Mouse (Mus musculus): ENCODE measurements around the gene Tenm3. TPM values are rescaled to one million over a fixed set of nuclear protein-coding genes. Genes with fewer than 3 reads are reported as not detected.

The Tenm3 gene
- total RNA-seq, 2 experiments from 2014 or later = 78.0 to 80.1 TPM

DNA sequence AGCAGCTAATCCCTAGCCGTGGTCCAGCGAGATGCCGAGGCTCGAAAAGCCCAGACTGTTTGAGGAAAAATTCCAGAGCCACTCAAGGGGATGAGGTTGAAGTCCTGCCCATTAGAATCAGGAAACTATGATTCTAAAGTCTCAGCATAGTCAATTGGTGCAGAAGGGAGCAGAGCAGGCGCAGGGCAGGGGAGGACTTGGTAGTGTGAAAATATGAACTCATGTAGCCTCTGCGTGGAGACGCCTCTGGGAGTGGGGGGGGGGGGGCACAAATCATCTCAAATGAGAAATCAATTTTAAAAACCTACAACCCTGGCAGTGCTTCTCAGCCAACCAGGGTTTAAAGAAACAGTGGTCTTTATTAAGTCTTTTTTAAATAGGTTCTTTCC lies 392.5 kb downstream of the Tenm3 start:
- DNase-seq (ENCODE audit: low spot score in 2 of 2) = no peak
- Histone ChIP-seq H3K27ac (peak overlapping the region; percentile 46), H3K4me3 (peak overlapping the region; percentile 29; the same call in 1 of the 2 replicates)

DNA sequence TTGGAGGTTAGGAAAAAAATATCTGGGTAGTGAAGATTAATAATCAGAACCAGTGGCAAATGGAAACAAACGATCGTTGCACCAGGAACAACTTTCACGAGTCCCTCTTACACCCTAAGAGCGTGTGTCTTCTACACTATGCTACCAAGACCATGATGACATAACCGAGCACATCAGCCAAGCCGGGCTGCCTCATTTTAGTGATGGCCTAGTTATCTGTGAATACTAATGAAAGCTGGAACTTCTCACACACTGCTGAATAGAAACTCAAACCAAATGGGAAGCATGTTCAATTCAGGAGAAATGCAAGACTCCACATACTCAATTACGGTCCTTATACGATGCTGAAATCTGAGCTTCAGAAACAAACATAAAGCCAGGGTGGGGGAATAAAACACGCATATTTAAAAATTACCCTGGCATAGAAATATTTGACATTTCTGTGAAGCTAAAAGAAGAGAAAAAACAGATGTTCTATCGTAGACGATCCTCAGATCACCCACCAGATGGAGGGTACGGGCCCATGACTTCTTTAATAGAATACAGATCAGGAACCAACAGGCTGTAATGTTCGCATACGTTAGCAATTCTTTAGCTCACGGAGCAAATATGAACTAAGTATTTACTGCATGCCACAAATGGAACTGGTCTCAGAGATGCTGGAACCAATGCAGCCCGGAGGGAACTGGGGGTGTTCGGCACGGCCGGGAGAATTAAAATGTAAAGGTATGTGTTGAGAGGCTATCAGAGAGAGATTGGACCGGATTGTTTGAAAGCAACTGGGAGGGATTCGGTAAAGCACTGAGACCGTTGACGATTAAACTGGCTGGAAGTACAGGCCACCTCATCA lies 393.1 kb downstream of the Tenm3 start:
- no peak for DNase-seq (ENCODE audit: low spot score in 2 of 2)
- peak overlapping the region; percentile 29; the same call in 1 of the 2 replicates for H3K4me3 ChIP-seq
- TF ChIP-seq CTCF (conservative IDR thresholded peaks at IDR 0.05) = 0 out of 2 replicates have a peak, but pooled peaks have one; percentile 9
- peak overlapping the region; percentile 46 for H3K27ac ChIP-seq

More for the DNA sequence above, 392.5 kb downstream of the Tenm3 start:
- TF ChIP-seq CTCF (conservative IDR thresholded peaks at IDR 0.05) = no peak

DNA sequence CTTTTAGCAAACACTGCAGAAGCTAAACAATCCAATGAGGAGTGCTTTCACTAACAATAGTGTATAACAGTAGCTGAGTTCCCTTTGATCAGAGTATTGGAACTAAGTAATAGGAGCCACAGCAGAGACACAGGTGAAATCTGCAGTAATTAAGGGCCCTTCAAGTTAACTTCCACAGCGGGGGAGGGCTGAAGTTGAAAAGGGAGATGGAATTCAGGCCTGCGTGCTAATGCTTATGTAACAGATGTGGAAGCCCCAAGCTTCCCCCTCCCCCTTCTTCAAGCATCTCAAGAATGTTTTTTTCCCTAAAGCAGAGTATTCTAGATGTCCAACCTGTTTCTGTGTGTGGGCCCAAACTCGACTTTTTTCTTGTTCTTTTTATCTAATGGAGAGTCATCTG lies 394.1 kb downstream of the Tenm3 start:
- Histone ChIP-seq H3K4me3 (no peak overlapping the region), H3K27ac (no peak overlapping the region)
- no peak for TF ChIP-seq CTCF (conservative IDR thresholded peaks at IDR 0.05)
- no peak for DNase-seq (ENCODE audit: low spot score in 2 of 2)

DNA sequence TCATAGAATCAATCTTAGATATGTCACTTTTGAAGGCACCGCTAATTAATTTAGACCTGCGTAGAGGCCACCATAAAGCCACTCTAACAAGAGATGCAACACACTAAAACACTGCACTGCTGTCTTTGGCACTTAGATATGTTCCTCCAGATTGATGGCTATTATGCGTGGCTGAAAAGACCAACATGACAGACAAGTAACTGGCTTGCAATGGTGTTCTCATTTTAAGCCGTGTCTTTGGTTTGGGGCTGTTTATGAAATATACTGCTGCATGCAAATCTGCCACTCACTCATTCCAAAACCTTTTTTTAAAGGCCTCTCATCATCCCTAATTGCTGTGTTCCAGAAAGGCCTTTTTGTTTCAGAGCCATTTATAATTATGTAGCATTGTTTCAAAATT lies 398.1 kb downstream of the Tenm3 start:
- Histone ChIP-seq H3K27ac (no peak overlapping the region), H3K4me3 (no peak overlapping the region)
- TF ChIP-seq CTCF (conservative IDR thresholded peaks at IDR 0.05) = no peak
- no peak for DNase-seq (ENCODE audit: low spot score in 2 of 2)

DNA sequence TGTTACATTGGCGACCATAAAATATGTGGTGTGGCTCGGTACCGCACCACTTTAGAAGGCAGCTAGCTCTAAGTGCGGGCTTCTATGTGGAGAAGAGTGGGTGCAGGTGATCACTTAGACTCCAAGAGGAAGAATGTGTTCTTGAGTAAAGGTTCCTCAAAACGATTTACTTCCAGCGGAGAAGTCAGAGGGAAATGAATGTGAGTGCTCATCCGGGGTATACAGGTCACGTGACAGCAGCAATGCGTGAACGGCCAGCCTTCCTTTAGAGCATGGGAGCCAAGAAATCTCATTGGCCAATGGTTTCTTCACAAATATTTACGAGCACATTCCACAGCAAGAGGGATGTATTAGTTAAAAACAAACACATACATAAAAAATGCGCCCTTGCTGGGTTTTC lies 404.3 kb downstream of the Tenm3 start:
- Histone ChIP-seq H3K27ac (no peak overlapping the region), H3K4me3 (no peak overlapping the region)
- no peak for TF ChIP-seq CTCF (conservative IDR thresholded peaks at IDR 0.05)
- no peak for DNase-seq (ENCODE audit: low spot score in 2 of 2)

DNA sequence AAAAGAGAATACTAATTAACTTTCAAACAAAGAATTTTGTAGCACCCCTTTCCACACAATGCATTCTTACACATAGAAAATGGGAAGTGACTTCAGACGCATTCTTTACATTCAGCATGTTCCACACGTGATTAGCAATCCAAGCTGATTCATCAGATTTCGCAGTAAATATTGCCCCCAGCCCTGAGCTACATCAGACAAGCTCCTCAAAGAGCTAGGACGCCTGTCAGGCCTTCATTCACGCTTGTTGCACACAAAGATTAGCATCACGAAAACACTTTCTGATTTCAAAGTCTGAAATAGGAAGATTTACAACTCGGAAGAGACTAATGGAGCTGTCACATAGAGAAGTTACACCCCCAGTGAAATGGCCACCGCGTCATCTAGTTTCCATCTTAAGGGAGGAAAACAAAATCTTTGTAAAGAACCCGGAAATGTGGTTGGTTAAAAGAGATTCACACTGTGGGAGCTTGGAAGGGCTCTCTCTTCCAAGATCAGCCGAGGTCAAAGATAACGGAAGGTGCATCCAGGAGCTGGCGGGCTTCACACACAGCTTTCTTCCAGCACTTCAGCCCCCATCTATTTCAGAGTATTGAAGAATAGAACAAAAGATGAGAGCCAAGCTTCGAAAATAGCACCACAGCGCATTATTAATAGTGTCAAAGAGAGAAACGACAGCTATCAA lies 406.1 kb downstream of the Tenm3 start:
- DNase-seq (ENCODE audit: low spot score in 2 of 2) = no peak
- Histone ChIP-seq H3K4me3 (no peak overlapping the region), H3K27ac (no peak overlapping the region)
- TF ChIP-seq CTCF (conservative IDR thresholded peaks at IDR 0.05) = no peak

DNA sequence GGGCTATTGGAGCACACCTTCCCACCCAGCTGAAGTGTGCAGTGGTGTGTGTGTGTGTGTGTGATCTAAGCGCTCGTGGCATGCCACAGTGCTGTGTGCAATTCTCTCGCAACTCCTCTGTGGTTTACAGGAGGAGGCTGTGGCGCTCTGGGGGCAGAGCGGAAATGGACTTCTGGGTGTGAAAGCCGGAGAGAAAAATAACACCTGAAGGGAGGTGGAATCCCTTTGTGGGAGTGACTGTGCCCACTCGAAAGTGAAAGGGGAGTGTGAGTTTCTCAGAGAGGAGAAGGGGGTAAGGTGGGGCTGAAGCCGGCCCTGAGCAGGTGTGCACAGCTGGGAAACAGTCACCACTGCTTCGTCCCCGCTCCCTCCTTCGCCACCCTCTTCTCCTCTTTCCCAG lies 418.6 kb downstream of the Tenm3 start:
- no peak for DNase-seq (ENCODE audit: low spot score in 2 of 2)
- Histone ChIP-seq H3K27ac (no peak overlapping the region), H3K4me3 (no peak overlapping the region)
- TF ChIP-seq CTCF (conservative IDR thresholded peaks at IDR 0.05) = no peak

DNA sequence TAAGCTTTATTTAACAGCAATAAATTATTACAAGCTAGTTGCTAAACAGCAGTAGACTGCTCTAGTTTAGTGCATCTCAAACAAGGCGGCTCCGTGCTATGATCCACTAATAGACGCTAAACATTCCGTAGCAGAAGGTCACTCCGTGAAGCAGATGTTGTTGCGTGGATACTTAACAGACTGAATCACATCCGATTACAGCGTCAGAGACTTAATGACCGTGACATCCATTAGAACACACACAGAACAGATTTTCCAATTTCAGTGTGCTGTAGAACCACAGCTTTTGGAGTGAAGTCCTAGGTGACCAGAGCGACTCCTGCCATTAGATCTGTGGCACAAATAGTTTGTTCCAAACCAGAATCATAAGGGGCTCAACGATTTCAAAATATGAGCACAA lies 426.0 kb downstream of the Tenm3 start:
- Histone ChIP-seq H3K27ac (no peak overlapping the region), H3K4me3 (no peak overlapping the region)
- TF ChIP-seq CTCF (conservative IDR thresholded peaks at IDR 0.05) = no peak
- no peak for DNase-seq (ENCODE audit: low spot score in 2 of 2)

DNA sequence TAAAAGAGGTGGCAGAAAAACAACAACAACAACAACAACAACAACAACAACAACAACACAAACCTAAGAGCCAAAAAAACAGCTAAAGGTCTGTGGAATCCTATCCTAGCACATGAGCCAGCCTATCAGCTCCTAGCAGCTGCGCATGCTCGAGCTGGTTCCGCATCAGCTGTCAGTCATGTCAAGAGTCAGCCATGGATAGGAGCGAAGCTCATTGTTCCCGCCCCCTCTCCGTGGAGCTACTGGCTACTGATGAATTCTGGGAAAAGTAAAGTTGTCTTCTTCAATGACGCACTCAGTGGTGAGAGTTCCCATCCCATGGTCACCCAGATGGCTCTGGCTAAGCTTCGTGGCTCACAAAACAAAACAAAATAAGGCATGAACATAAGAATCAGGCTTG lies 432.8 kb downstream of the Tenm3 start:
- Histone ChIP-seq H3K4me3 (no peak overlapping the region), H3K27ac (no peak overlapping the region)
- TF ChIP-seq CTCF (conservative IDR thresholded peaks at IDR 0.05) = no peak
- DNase-seq (ENCODE audit: low spot score in 2 of 2) = no peak

DNA sequence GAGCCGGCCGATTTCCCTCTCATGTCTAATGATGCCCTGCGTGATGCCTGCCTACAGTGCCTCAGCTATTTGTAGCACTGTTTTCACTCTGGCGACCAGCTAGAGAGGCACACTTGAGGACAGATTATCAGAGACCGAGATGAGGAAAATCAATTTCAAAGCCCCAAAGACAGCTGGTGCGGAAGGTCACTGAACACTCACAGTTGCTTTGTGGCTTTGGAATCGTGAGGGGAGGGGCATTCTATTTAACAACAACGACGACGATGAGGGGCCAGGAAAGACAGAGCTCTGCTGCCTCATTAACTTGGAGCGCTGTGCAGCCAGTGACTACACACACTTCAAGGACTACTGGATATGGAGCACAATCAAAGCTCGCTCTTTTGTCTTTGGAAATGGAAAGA lies 443.2 kb downstream of the Tenm3 start:
- Histone ChIP-seq H3K4me3 (peak overlapping the region; percentile 46), H3K27ac (no peak overlapping the region)
- TF ChIP-seq CTCF (conservative IDR thresholded peaks at IDR 0.05) = no peak
- no peak for DNase-seq (ENCODE audit: low spot score in 2 of 2)

DNA sequence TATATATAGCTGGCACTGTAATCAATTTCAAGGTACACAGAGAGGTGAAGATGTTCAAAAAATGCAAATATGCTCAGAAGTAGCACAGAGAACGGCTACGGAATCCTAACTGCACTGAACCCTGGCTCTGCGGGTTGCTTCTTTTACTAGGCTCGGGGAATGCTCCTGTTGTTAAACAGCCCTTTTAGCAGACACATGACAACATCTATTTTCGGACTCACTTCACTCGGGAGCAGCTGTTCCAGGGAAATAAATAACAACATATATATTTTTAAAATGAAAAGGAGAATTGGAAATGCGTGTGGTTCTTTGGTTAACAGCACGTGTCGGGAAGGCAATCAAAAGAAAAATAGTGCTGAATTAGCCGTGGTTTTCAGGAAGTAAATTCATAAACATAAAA lies 457.9 kb downstream of the Tenm3 start:
- no peak overlapping the region for H3K27ac ChIP-seq
- no peak overlapping the region; the same call in 1 of the 2 replicates for H3K4me3 ChIP-seq
- no peak for DNase-seq (ENCODE audit: low spot score in 2 of 2)
- no peak for TF ChIP-seq CTCF (conservative IDR thresholded peaks at IDR 0.05)

DNA sequence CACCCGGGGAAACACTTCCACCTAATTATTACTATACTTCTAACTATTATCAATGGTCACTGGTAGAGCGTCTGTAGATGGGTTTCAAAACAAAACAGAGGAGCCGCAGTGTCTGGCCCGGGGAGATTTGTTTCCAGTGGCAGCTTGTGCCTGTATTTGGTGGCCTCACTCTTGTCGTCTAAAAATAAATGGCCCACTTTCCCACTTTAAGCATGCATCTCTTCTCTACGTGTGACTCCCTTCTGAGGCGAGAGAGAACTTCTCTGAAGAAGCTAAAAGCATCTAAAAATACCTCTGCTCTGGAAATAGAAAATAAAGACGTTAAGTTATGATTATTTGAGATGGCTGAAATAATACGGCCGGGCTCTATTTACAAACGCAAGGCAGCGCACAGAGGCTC lies 463.7 kb downstream of the Tenm3 start:
- DNase-seq (ENCODE audit: low spot score in 2 of 2) = no peak
- no peak for TF ChIP-seq CTCF (conservative IDR thresholded peaks at IDR 0.05)
- Histone ChIP-seq H3K27ac (no peak overlapping the region), H3K4me3 (no peak overlapping the region)

DNA sequence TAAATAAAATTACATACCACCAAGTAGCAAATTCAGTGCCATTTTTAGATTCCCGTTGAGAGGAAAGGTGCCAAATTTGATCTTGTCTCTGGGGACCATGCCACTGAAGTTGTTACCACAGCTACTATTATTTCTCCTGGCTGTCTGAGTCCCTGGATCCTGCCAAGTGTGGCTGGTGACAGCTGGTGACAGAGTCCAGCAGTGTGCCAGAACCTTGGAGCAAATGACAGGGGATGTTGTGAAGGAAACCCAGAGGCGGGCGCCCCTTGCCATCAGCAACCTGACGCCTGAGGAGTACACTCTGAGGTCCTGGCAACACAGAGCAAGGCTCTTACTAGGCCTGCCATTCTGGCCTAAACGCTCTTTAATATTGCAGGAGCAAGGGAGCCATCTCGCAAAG lies 467.0 kb downstream of the Tenm3 start:
- Histone ChIP-seq H3K27ac (peak overlapping the region; percentile 37; the same call in 1 of the 2 replicates), H3K4me3 (no peak overlapping the region)
- TF ChIP-seq CTCF (conservative IDR thresholded peaks at IDR 0.05) = no peak
- peak; percentile 57 for DNase-seq (ENCODE audit: low spot score in 2 of 2)
